Mouse (Mus musculus) kidney, postnatal 0 days (tissue): ENCODE measurements around the gene Pde4d. TPM values are rescaled to one million over a fixed set of nuclear protein-coding genes. Genes with fewer than 3 reads are reported as not detected.

Source experiments
- ATAC-seq: fragments of 200-750 bp; cut with Nextera tagmentation; replicated peaks from 2 replicates; pipeline ENCODE4 v1.8.0; 2017; ENCODE audit warnings: low read depth, moderate number of reproducible peaks, moderate TSS enrichment, moderate library complexity; ENCODE audit not compliant: low FRiP score
- DNase-seq: peaks from one replicate; pipeline ENCODE4 v3.0.0-alpha.2; 2016; ENCODE audit warnings: low spot score
- H3K27ac ChIP-seq: fragments of 300-500 bp; sonication (generic); 2 replicates; pipeline ENCODE4 v1.5.1; 2014; ENCODE audit warnings: mild to moderate bottlenecking
- H3K27me3 ChIP-seq: fragments of 300-500 bp; sonication (generic); 2 replicates; pipeline ENCODE4 v1.6.1; 2014; ENCODE audit warnings: low read length, mixed read lengths; ENCODE audit not compliant: insufficient read depth
- H3K36me3 ChIP-seq: fragments of 300-500 bp; sonication (generic); 2 replicates; pipeline ENCODE4 v1.6.1; 2014; ENCODE audit warnings: low read length, mixed read lengths; ENCODE audit not compliant: insufficient read depth
- H3K4me1 ChIP-seq: fragments of 300-500 bp; sonication (generic); replicated peaks from 2 replicates; pipeline ENCODE4 v1.6.1; 2014; ENCODE audit warnings: antibody characterized with exemption, low read length, mixed read lengths; ENCODE audit not compliant: insufficient read depth
- H3K4me2 ChIP-seq: fragments of 300-500 bp; sonication (generic); 2 replicates; pipeline ENCODE4 v1.6.1; 2014; ENCODE audit warnings: mild to moderate bottlenecking, low read length, moderate library complexity, mixed read lengths
- H3K4me3 ChIP-seq: fragments of 300-500 bp; sonication (generic); replicated peaks from 2 replicates; pipeline ENCODE4 v1.5.1; 2014; ENCODE audit warnings: low read depth, low read length
- H3K9ac ChIP-seq: fragments of 300-500 bp; sonication (generic); 2 replicates; pipeline ENCODE4 v1.6.1; 2014; ENCODE audit warnings: low read depth, low read length
- H3K9me3 ChIP-seq: fragments of 300-500 bp; sonication (generic); replicated peaks from 2 replicates; pipeline ENCODE4 v1.6.1; 2016; ENCODE audit warnings: low read length, inconsistent platforms, mixed read lengths
- CTCF ChIP-seq: IDR thresholded peaks from 2 replicates; pipeline ENCODE4 v1.5.1; 2016; ENCODE audit warnings: antibody characterized with exemption, low read depth, mild to moderate bottlenecking, moderate library complexity
- WGBS: fragments of 180-500 bp; shearing (Covaris S2); extraction: QIAGEN DNeasy Blood & Tissue Kit; methylation state at CpG from one replicate; pipeline ENCODE4 v1.1.7; 2014; 5-methylcytosine and 5-hydroxymethylcytosine counted together
- polyA plus RNA-seq: library from polyadenylated mRNA; unstranded; fragments of >200 nt; fragmentation: Nextera tagmentation; extraction: Ambion mirVana; gene quantifications from 2 replicates; pipeline ENCODE4 v1.2.1, GENCODE M21; 2015

The Pde4d gene
- polyA plus RNA-seq, 1 experiment from 2014 or later = 7.1 TPM

GRCm38 (mm10) chr13:109714581-109714980 lies 1264.8 kb downstream of the Pde4d start:
- no peak for DNase-seq
- Histone ChIP-seq H3K4me2 (no peak overlapping the region), H3K4me3 (no peak overlapping the region), H3K4me1 (no peaks in the 10 kb centered on the region), H3K9ac (no peak overlapping the region), H3K9me3 (no peaks in the 10 kb centered on the region), H3K27me3 (no peaks in the 10 kb centered on the region), H3K36me3 (no peaks in the 10 kb centered on the region), H3K27ac (no peak overlapping the region)
- no peak for TF ChIP-seq CTCF
- 91% methylated on average over 2 of the region's 2 CpGs for WGBS
- no peak for ATAC-seq

DNA sequence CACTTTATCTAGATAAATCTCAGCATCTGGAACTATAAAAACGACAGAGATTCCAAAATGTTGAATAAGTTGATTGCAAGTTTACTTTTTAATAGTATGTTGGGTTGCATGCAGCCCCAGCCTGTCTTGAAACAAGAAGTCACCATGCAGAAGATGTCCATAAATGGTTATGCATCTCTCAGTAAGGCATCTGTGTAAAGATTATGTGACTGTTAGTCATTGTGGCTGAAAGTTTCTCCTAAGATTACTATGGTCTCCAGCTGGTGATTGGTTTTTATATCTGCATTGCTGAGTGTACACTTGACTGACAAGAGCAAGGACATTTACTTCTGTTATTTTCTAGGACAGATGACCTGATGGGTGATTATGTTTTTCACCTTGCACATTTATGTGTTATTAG lies 1265.6 kb downstream of the Pde4d start:
- WGBS = 54% methylated on average over 1 of the region's 1 CpGs
- Histone ChIP-seq H3K27ac (no peak overlapping the region), H3K4me2 (no peak overlapping the region), H3K36me3 (no peaks in the 10 kb centered on the region), H3K9ac (no peak overlapping the region), H3K4me3 (no peak overlapping the region), H3K9me3 (no peaks in the 10 kb centered on the region), H3K27me3 (no peaks in the 10 kb centered on the region), H3K4me1 (no peaks in the 10 kb centered on the region)
- no peak for TF ChIP-seq CTCF
- DNase-seq (no peak), ATAC-seq (no peak)

DNA sequence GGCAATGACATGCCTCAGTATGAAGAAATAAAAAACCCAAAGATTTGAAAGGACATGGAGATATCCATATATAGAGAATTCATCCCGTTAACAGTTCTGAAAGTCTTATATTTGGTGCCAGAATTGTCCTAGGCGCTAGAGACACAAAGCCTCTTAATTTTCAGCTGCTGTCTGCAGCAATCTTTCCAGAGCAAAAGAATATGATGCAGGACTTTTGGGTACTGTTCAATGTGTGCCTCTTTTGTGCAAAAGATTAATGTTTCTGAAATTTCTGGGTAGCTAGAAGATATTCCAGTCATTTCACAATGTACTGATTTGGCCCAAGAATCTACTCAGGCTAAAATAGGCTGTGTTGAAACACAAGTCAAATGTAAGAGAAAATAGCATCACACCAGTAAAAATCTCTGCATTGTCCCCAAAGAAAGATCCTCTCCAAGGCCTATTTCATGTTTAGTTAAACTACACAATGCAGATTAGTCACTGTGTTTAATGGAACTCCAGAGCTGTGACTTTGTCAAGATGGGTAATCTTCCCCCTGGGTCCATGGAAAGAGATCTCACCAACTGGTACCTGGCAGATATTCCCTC lies 1270.5 kb downstream of the Pde4d start:
- Histone ChIP-seq H3K9me3 (no peaks in the 10 kb centered on the region), H3K4me1 (no peaks in the 10 kb centered on the region), H3K27ac (no peak overlapping the region), H3K36me3 (no peaks in the 10 kb centered on the region), H3K4me2 (no peak overlapping the region), H3K9ac (no peak overlapping the region), H3K4me3 (no peak overlapping the region), H3K27me3 (no peaks in the 10 kb centered on the region)
- TF ChIP-seq CTCF = no peak
- no peak for ATAC-seq
- WGBS = 90% methylated on average over 2 of the region's 2 CpGs
- DNase-seq = no peak

- H3K9ac ChIP-seq = no peak overlapping the region
- H3K4me3 ChIP-seq = no peak overlapping the region
- H3K9me3 ChIP-seq = no peaks in the 10 kb centered on the region
- ATAC-seq (no peak), DNase-seq (no peak)
- no peak overlapping the region for H3K27ac ChIP-seq
- no peaks in the 10 kb centered on the region for H3K4me1 ChIP-seq
- TF ChIP-seq CTCF = no peak
- 73% methylated on average over 6 of the region's 6 CpGs for WGBS
- H3K36me3 ChIP-seq = no peaks in the 10 kb centered on the region
- no peaks in the 10 kb centered on the region for H3K27me3 ChIP-seq
- no peak overlapping the region for H3K4me2 ChIP-seq
Measured at GRCm38 (mm10) chr13:109722237-109723119, 1272.7 kb downstream of the Pde4d start.

- Histone ChIP-seq H3K27me3 (no peaks in the 10 kb centered on the region), H3K27ac (no peak overlapping the region), H3K9me3 (no peaks in the 10 kb centered on the region), H3K36me3 (no peaks in the 10 kb centered on the region), H3K9ac (no peak overlapping the region), H3K4me1 (no peaks in the 10 kb centered on the region), H3K4me2 (no peak overlapping the region), H3K4me3 (no peak overlapping the region)
- 75% methylated on average over 5 of the region's 5 CpGs for WGBS
- no peak for DNase-seq
- no peak for TF ChIP-seq CTCF
- ATAC-seq = no peak
Measured at GRCm38 (mm10) chr13:109727346-109727745, 1277.6 kb downstream of the Pde4d start.

- Histone ChIP-seq H3K9ac (no peak overlapping the region), H3K27ac (no peak overlapping the region), H3K9me3 (no peaks in the 10 kb centered on the region), H3K4me1 (no peaks in the 10 kb centered on the region), H3K4me2 (no peak overlapping the region), H3K36me3 (no peaks in the 10 kb centered on the region), H3K27me3 (no peaks in the 10 kb centered on the region), H3K4me3 (no peak overlapping the region)
- 81% methylated on average over 4 of the region's 4 CpGs for WGBS
- DNase-seq (no peak), ATAC-seq (no peak)
- no peak for TF ChIP-seq CTCF
Measured at GRCm38 (mm10) chr13:109729612-109730011, 1279.9 kb downstream of the Pde4d start.
